Mouse (Mus musculus): ENCODE measurements around the gene Cited4.

DNA sequence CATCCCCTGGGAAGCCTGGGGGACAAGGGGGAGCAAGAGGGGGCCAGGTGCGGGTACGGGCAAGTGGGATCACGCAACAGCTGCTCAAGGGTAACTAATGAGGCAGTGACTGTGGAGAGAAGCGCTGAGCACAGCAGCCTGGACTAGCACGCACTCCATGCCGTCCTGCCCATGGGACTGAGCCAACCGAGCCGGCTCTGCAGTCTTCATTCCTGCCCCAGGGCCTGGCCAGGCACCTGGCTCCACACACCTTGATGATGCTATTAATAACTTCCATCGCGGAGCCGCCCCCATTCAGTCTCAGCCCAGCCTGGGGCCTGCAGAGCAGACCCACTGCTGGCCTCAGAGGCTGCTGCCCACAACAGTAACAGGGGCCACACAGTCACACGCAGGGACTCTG is 45.9 kb downstream of the Cited4 start:
- no peak for TF ChIP-seq TCF12 (IDR thresholded peaks at IDR 0.05; ENCODE audit: insufficient read depth, poor library complexity, severe bottlenecking)
- TF ChIP-seq POLR2A (IDR thresholded peaks at IDR 0.05; ENCODE audit: insufficient read length, low read depth) = no peak
- no peak for TF ChIP-seq USF1 (IDR thresholded peaks at IDR 0.05; ENCODE audit: low read depth)
- no peak for TF ChIP-seq POLR2AphosphoS2 (IDR thresholded peaks at IDR 0.05; ENCODE audit: insufficient read length, low read depth)
